Mouse (Mus musculus) layer of hippocampus, adult 6 months (tissue): ENCODE results near the gene Hpcal1. TPM values are rescaled to one million over a fixed set of nuclear protein-coding genes. Genes with fewer than 3 reads are reported as not detected.

Source experiments
- long read RNA-seq, 2 experiments: library from polyadenylated mRNA; unstranded; transcript quantifications; one replicate each; pipeline ENCODE4 v2.0.0; 2019 to 2020
- polyA plus RNA-seq: library from polyadenylated mRNA; unstranded; fragments of <200 nt; fragmentation: Nextera tagmentation; gene quantifications from 2 replicates; pipeline ENCODE4 v1.2.3, GENCODE M21; 2021

Gene Hpcal1
- 118 and 139 TPM in 2 replicates for polyA plus RNA-seq
- long read RNA-seq, experiment 1, transcript Hpcal1-201 (4 exons, 1,526 nt), result major isoform, 169 of 240 reads
- long read RNA-seq, experiment 1, partial matches to known transcripts, result 12 of 240 reads
- long read RNA-seq, experiment 1, other reads (novel, unspliced or antisense), result 56 of 240 reads
- long read RNA-seq, experiment 2, transcript Hpcal1-201 (4 exons, 1,526 nt), result major isoform, 300 of 386 reads
- long read RNA-seq, experiment 2, partial matches to known transcripts, result 0 of 386 reads
- long read RNA-seq, experiment 2, other reads (novel, unspliced or antisense), result 82 of 386 reads

GRCm38 (mm10) chr12:17690564-17691281 is at the start of gene Hpcal1:
Hpcal1 (plus strand) TSS chr12:17690856.

Other genes with a start within 250 kb of the Hpcal1 start
- 26.5 and 32.6 TPM in 2 replicates for gene Odc1, start 146.1 kb upstream of the Hpcal1 start, polyA plus RNA-seq